Mouse (Mus musculus): Measurements from ENCODE around the gene Pias4.
"Not testable (repeated sequence)": the region's sequence is repeated elsewhere in the genome, so short reads cannot be mapped to it uniquely, and the experiment has no call there.

The Pias4 gene

DNA sequence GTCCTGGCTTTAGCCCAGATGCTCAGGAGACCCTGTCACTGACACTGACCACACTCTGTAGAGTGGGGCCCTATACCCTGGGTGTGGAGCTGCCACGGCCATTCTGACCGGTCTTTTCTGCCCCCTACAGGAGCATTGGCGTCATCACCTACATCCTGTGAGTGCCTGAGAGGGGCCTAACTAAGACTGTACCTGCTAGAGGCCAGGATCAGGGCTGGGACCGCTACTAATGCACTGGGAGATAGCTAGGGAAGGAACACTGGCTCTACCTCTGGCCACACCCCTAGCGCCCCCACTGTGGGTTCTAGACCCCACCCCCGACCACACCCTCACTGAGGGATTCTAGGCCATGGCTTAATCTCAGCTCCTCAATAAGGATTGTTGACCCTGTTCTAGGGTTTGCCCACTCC lies 23.2 kb upstream of the Pias4 start:
- DNase-seq = no peak

DNA sequence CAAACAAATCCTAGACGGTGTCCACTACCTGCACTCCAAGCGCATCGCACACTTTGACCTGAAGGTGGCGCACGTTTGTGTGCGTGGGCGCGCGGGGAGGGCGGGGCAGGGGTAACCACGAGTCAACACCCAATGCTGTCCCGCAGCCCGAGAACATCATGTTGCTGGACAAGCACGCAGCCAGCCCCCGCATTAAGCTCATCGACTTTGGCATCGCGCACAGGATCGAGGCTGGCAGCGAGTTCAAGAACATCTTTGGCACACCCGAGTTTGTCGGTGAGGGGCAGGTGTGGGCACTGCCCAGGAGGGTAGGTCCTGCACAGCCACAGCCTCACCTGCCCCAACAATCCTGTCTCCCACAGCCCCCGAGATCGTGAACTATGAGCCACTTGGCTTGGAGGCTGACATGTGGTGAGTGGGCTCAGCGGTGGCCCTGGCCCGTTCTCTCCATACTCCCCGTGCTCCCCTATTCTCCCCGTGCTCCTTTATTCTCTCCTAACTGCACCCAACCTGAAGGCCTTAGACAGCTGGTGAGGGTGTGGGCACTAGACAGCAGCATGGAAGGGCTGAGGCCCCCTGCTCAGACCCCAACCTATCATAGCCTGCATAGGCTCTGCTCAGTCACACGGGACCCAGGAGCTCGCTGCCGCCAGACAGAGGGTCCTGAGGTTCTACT lies 22.7 kb upstream of the Pias4 start:
- DNase-seq = no peak

DNA sequence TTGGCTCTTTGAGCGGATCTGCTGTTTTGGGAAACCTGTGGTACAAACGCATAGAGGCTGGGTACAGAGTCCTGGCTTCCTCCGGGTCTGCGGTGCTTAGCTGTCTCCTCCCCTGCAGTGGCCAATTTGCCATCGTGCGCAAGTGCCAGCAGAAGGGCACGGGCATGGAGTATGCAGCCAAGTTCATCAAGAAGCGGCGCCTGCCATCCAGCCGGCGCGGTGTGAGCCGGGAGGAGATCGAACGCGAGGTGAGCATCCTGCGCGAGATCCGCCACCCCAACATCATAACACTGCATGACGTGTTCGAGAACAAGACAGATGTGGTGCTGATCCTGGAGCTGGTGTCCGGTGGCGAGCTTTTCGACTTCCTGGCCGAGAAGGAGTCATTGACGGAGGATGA lies 22.1 kb upstream of the Pias4 start:
- no peak for DNase-seq

DNA sequence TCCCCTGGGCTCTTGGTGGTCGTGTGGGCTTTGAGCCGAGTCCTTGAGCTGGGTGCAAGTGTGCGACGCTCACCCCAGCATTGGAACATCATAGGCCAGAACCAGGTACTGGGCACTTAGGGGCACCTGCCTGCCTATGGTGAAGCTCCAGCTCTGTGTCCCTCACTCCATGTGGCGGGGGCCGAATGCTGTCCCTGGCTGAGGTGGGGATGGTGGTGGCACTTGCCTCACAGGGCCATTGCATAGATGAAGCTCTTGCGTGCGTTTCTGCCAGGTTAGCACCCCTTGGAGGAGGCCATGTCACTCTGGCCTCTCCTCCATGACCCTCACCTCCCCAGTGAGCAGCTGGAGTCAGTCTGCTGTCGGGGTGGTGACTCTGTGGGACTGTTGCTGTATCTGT lies 19.4 kb upstream of the Pias4 start:
- no peak for DNase-seq

DNA sequence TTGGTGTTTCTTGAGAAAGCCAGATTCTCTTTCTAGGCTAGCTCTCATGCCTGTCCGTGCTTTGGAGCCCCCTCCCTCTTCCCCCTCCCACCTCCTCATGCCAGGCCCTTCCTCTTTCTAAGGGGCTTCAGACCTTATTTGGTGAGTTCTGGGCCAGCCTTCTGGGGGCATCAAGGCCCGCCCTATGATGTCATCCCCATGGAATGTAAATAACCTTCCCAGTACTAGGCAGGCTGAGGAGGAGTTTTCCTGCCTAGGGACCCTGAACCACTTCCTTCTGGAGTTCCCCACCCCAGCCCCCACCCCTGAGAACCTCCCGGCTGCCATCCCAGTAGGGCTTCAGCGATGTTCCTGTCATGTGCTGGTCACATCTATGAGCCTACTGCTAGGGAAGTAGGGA lies 17.0 kb upstream of the Pias4 start:
- no peak for DNase-seq

DNA sequence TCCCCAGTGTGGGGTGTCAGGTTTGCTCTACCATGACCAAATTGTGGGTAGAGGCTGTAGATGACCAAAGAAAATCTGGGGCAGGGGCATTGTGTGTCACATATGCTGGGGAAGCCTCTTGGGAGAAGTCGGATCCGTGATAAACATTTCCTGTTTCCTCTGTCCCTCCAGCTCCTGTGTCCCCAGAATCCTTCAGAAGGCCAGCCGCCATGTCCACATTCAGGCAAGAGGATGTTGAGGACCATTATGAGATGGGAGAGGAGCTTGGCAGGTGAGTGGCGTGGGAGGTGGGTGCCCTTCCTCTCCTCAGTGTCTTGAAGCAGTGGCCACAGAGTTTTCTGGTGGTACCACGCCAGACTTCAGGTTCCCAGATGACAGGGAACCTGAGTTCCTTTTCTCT lies 16.1 kb upstream of the Pias4 start, which contains the start of gene 4930442H23Rik:
TSS of gene 4930442H23Rik (minus strand) at position 45 of the 400 bp plus-strand sequence.
- DNase-seq = no peak

DNA sequence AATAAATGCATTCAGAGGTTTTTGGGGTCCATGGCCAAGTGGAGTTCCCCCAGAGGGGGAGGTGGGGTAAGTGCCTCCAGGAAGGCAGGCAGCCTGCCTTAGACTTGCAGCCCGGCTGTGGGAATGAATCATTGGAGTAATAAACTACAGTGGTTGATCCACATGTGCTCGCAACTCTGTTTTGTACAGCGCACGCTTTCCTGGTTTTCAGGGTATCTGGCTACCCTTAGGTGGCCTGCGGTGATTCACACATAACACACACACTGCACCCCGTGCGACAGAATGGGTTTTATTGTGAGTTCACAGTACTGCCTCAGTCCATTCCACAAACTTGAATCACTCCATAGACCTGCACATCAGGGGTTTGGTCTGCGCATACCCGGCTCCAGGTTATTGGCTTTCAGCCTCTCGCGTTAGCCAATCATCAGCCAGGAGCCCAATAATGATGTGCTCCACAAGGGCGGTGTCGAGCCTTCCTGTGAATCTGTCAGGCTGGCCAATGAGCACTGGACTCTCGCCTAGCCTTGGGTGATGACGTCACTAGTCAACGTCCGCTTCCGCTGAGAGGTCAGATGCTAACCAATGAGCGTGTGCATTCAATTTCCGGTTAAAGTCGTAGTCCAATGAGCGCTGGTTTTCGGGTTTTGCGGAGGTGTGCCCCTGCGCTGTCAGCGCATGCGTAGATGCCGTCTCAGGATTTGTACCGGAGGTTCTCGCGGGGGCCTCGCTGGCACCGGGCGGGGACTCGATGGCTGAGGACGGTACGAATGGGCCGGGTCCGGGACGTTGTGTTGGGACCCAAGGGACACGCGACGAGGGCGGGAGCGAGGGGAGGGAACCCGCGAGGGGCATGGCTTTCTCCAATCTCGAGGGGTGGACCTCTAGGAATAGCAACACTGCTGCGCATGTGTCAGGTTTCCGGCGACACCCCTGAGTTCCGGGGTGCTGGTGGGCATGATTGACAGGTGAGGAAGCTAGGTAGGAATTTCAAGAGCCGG lies 14.9 kb upstream of the Pias4 start, which contains the start of gene Dapk3:
TSS of gene Dapk3 (plus strand) at position 670 of the 998 bp plus-strand sequence.
- peak; percentile 96 for DNase-seq

DNA sequence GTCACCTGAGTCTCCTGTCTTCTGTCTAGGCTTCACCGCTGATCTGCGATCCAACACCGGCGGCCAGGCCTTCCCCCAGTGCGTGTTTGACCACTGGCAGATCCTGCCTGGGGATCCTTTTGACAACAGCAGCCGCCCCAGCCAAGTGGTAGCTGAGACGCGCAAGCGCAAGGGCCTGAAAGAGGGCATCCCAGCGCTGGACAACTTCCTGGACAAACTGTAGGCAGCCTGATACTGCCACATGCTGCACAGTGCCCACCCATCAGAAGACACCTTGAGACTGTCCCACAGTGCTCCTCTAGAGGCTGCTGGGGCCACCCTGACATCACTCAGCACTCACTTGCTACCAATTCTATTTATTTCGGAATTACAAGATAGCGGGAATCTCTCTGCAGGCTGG lies 14.1 kb upstream of the Pias4 start:
- DNase-seq = not testable (repeated sequence)

DNA sequence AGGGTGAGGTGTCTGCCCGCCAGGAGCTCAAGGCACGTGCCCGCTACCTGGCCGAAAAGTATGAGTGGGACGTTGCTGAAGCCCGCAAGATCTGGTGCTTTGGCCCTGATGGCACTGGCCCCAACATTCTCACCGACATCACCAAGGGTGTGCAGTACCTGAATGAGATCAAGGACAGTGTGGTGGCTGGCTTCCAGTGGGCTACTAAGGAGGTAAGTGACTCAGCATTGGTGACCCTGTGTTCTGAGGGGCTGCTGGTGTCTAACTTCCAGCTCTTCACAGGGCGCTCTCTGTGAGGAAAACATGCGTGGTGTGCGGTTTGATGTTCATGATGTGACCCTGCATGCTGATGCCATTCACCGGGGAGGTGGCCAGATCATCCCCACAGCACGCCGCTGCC lies 13.2 kb upstream of the Pias4 start:
- no peak for DNase-seq

DNA sequence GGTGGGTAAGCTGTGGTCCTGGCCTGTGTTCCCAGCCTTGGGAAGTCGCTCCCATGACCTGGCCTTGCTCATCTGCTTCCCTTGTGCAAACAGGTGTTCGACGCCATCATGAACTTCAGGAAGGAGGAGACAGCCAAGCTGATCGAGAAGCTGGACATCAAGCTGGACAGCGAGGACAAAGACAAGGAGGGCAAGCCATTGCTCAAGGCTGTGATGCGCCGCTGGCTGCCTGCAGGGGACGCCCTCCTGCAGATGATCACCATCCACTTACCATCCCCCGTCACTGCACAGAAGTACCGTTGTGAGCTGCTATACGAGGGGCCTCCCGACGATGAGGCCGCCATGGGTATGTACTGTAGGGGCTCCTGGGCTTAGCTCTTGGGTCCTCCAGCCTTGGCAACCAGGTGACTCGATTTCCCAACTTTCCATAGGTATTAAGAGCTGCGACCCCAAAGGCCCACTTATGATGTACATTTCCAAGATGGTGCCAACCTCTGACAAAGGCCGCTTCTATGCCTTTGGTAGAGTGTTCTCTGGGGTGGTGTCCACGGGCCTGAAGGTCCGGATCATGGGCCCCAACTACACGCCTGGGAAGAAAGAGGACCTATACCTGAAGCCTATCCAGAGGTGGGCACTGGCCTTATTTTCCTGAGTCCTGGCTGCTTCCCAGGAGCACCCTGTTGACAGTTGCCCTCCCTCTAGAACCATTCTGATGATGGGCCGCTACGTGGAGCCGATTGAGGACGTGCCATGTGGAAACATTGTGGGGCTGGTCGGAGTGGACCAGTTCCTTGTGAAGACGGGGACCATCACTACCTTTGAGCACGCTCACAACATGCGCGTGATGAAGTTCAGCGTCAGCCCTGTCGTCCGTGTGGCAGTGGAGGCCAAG lies 12.0 kb upstream of the Pias4 start:
- DNase-seq = no peak

DNA sequence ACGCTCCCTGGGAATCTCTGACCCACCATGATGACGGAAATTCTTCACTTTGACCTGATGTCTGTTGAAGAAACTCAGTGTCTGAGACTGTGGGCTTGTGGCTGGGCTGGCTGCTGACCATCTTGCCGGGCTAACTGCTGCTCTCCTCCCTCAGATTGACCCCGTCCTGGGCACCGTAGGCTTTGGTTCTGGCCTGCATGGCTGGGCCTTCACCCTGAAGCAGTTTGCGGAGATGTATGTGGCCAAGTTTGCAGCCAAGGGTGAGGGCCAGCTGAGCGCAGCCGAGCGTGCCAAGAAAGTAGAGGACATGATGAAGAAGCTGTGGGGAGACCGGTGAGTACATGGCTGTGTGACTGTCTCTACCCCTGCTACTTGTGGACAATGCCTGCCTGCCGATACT lies 11.2 kb upstream of the Pias4 start:
- no peak for DNase-seq

DNA sequence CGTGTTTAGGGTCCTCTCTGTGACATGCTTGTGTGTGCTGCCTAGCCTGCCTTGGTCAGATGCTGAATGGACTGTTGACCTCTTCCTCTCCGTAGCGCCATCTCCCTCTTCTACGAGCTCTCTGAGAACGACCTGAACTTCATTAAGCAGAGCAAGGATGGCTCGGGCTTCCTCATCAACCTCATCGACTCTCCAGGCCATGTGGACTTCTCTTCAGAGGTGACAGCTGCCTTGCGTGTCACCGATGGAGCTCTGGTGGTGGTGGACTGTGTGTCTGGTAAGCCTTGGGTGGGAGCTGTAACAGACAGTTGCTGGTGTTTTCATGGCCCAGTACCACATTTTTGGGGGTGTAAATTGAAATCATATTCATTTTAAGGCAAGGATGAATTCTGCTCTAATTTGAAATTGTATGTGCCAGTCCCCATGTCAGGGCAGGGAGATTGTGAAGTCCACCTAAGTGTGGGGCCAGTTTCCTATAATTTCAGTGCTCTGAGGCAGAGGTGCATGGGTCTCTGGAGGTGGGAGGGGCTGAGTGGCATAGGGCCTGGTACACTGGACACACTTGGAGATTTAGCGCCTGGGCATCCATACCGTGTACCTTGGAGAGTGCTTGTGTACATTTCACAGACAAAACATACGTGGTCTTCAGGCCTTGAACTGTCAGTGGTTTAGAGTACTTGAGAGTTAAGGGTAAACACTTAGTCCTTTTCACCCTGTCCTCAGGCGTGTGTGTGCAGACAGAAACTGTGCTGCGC lies 10.4 kb upstream of the Pias4 start:
- DNase-seq = no peak

DNA sequence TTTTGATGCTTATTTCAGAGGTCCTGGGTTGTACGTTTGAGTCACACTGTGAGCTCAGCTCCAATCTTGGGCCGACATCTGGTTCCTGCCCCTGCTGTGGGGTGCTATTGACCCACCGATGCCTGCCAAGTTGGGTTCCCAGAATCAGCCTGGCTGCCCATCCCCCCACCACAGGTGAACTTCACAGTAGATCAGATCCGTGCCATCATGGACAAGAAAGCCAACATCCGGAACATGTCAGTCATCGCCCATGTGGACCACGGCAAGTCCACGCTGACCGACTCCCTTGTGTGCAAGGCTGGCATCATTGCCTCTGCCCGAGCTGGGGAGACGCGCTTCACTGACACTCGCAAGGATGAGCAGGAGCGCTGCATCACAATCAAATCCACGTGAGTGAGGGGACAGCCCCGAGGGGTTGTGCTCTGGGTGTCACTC lies 9.8 kb upstream of the Pias4 start:
- DNase-seq = peak; percentile 63

DNA sequence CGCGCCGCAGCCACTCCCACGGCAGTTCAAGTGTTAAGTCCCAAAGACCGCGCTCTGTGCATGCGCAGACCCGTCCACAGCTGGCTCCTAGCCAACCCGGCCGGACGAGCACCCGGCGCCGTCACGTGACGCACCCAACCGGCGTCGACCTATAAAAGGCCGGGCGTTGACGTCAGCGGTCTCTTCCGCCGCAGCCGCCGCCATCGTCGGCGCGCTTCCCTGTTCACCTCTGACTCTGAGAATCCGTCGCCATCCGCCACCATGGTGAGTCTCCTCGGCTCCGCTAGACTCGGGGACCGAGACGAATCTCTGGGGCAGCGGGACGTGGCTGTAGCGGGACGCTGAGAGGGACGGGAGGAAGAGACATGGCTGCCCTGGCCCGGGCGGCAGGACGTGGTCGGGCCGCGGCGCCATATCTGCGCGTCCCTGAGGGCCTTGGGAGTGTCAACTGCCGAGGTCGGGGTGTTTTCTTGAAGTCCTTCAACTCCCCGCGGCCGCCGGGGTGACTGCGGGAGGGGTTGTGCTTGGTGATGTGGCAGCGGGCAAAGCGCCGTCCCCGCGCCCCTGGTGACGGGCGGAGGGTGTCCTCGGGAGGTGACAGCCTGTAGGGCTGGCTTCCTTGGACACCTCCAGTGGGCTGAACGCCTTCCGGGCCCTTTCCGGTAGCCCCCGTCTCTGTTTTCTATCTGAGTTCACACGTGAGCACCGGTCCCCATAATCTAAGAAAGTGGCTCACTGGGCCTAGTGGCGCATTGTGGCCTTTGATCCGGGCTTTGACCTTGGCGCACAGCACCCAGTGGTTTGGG lies 8.9 kb upstream of the Pias4 start, which contains the start of gene Eef2:
TSS of gene Eef2 (plus strand) at position 166 of the 806 bp plus-strand sequence.
- peak; percentile 100 for DNase-seq

DNA sequence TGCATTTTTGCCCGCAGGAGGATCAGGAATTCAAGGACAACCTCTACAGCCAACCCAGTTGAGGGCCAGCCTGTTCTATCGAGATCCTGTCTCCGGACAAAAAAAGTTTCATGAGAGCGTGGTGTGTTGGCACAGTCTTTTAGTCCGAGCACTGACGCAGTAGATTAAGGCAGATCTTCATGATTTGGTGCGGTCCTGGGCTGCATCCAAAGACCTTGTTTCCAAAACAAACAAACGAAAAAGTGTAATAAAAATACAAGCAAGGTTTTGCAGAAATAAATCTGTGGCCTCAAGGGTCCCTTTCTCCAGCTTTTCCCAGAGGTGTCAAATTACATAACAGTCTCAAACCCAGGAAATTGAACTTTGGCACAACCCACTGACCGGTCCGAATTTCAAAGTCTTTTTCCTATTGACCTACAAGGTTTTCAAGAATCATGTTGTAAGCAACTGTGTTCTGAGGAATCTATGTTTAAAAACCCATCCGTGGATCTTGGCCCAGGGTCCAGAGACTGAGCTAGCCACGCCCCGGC lies 8.3 kb upstream of the Pias4 start:
- DNase-seq = no peak

DNA sequence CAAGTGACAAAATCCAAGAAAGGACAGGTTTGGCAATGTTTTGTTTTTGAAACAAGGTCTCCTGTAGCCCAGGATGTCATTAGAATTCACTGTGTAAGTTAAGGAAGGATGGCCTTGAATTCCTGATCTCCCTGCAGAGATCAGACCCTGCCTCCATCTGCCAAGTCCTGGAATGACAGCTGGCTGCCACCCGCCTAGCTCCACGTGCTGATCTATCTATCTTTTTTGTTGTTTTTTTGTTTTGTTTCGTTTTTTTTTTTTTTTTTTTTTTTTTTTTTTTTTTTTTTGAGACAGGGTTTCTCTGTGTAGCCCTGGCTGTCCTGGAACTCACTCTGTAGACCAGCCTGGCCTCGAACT lies 7.6 kb upstream of the Pias4 start:
- not testable (repeated sequence) for DNase-seq

DNA sequence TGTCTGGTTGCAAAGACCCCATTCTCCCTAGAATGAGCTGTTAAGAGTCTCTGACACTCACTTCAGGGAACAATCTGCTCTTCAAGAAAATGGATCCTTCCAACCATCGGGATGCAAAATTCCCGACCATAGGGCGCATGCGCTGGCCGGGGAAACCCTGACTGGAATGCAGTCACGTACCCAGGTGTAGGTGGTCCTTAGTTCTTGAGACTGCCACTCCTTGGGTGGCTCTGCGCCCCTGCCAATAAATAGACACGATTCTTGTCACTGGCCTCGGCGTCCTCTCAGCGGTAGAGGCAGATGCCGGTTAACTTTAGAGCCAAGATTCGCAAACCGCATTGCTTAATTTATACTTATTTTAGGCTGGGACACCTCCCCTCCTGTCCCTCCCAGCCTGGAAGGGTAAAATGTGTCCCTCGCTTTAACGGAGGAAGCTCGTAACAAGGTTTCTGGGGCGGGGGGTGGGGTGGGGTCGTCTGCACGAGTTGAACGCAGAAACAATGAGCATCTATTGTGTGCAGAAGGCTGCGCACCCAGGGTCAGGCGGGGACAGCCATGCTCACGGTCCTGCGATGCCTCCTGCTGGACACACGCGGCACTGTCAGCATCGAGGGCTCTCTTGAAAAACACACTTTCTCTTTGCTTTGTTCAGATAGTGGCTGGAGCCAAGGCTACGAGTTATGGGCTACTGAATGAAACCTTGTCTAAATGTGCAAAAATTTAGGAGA lies 7.1 kb upstream of the Pias4 start:
- DNase-seq = peak; percentile 90

DNA sequence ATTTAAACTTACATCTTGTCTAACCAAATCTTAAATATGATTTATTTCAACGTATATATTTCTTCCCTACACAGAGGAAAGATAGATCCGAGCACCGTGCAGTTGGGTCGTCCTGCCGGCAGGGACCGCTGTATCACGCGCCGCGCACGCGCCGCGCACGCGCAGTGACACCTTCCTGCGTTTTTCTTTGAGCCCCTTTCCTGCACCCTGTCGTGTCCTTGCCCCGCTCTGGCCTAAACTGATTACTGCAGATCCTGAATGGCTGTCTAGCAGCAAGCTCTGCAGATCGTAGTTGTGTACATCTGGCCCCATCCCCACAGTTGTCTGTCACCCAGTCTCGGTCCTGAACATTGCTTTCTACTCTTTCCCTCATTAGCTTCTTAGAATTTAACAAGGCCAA lies 5.4 kb upstream of the Pias4 start:
- DNase-seq = peak; percentile 80

DNA sequence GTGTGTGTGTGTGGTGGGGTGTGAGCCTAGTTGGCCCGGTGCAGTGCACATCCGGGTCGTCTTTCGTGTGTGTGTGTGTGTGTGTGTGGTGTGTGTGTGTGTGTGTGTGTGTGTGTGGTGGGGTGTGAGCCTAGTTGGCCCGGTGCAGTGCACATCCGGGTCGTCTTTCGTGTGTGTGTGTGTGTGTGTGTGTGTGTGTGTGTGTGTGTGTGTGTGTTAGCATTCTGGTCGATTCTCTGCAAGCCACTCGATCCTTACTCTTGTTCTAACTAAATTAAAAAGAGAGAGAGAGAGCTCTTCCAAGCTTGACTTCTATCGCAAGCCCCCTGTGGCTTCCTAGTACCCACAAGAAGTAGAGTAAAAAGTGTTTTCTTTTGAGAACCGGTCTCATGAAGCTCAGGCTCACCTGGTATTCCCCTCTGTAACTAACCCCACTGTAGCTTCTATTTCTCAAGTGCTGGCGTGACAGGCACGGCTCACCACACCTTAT lies 1.7 kb upstream of the Pias4 start:
- not testable (repeated sequence) for DNase-seq

All from cerebellum, adult 11 months (tissue).